Mouse (Mus musculus): Measurements from ENCODE around the gene L1cam.

- TF ChIP-seq CTCF (IDR thresholded peaks at IDR 0.05; ENCODE audit: insufficient read depth, low read length) (no peak), POLR2A (IDR thresholded peaks at IDR 0.05; ENCODE audit: borderline replicate concordance, extremely low read depth, low read depth, low read length) (no peak)
Measured at GRCm38 (mm10) chrX:73824185-73825151, 71.4 kb downstream of the L1cam start, which contains the start of gene Pdzd4.

All from lung, adult 2 months (tissue).